Mouse (Mus musculus): ENCODE results near the gene Rps6. TPM values are rescaled to one million over a fixed set of nuclear protein-coding genes. Genes with fewer than 3 reads are reported as not detected.
A peak's percentile ranks its signal among the peaks of the same experiment; 100 is the strongest.

Gene Rps6
- total and polyA plus RNA-seq, 2 experiments: 301 to 380 TPM

DNA sequence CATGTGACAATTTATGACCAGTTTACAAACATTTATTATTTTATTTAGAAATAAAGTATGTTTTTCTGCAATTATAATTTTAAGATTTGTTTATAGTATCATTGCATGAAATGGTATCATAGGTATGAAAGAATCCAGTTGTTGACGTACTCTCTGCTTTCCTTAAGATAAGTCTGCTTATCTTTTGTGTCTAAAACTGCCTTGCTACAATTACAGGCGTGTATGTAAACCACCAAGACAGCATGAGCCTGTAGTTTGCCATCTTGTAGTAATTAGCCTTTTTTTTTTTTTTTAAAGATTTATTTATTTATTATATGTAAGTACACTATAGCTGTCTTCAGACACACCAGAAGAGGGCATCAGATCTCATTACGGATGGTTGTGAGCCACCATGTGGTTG is 42.4 kb downstream of the Rps6 start:
- Histone ChIP-seq H3K27ac (replicated peaks; ENCODE audit: insufficient read depth, low read depth, low read length) (no peak overlapping the region), H3K4me1 (ENCODE audit: control insufficient read depth, insufficient read depth, low read length) (no peaks in the 10 kb centered on the region), H3K36me3 (ENCODE audit: control insufficient read depth, insufficient read depth, low read length) (peaks cover 24% of the 10 kb centered on the region), H3K27me3 (ENCODE audit: control insufficient read depth, insufficient read depth, low read length) (no peaks in the 10 kb centered on the region), H3K79me2 (ENCODE audit: control insufficient read depth, insufficient read depth, low read length) (no peaks in the 10 kb centered on the region), H3K4me3 (ENCODE audit: insufficient read depth, low read depth, low read length) (no peak overlapping the region), H3K9ac (ENCODE audit: low read depth, low read length) (no peak overlapping the region)
- TF ChIP-seq CTCF (IDR thresholded peaks at IDR 0.05; ENCODE audit: low read depth, low read length) (no peak), POLR2A (IDR thresholded peaks at IDR 0.05; ENCODE audit: extremely low read depth, insufficient read depth, low read length) (no peak)
- no peak for DNase-seq (ENCODE audit: extremely low read depth, low read depth, low spot score)
- WGBS: over 99% methylated on average over 3 of the region's 3 CpGs

DNA sequence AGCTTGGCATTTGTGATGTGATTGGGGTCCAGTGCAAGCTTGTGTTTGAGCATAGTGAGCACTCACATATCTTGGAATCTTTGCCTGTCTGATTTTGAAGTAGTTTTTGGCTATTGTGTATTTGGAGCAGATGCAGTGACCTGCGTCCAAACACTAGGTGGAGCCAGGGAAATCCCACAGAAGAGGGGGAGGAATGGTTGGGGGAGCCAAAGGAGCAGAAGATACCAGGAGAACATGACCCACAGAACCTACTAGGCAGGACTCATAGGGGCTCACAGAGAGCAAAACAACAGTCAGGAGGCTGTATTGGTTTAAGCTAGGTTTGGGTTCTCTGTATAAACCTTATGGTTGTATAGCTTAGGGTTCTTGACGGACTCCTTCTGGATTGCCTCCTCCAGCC is 46.6 kb downstream of the Rps6 start:
- no peaks in the 10 kb centered on the region for H3K4me1 ChIP-seq (ENCODE audit: control insufficient read depth, insufficient read depth, low read length)
- 67% methylated on average over 2 of the region's 2 CpGs for WGBS
- H3K27me3 ChIP-seq (ENCODE audit: control insufficient read depth, insufficient read depth, low read length): no peaks in the 10 kb centered on the region
- TF ChIP-seq CTCF (IDR thresholded peaks at IDR 0.05; ENCODE audit: low read depth, low read length) (peak; percentile 48; the same call in 1 of the 2 replicates), POLR2A (IDR thresholded peaks at IDR 0.05; ENCODE audit: extremely low read depth, insufficient read depth, low read length) (no peak)
- no peak for DNase-seq (ENCODE audit: extremely low read depth, low read depth, low spot score)
- no peak overlapping the region for H3K27ac ChIP-seq (replicated peaks; ENCODE audit: insufficient read depth, low read depth, low read length)
- no peaks in the 10 kb centered on the region for H3K79me2 ChIP-seq (ENCODE audit: control insufficient read depth, insufficient read depth, low read length)
- no peak overlapping the region for H3K4me3 ChIP-seq (ENCODE audit: insufficient read depth, low read depth, low read length)
- no peak overlapping the region for H3K9ac ChIP-seq (ENCODE audit: low read depth, low read length)
- peaks cover 34% of the 10 kb centered on the region for H3K36me3 ChIP-seq (ENCODE audit: control insufficient read depth, insufficient read depth, low read length)

Other genes starting within 250 kb of the Rps6 start
- 2.3 and 2.7 TPM in 2 replicates for gene Haus6, start 245.4 kb downstream of the Rps6 start, total RNA-seq (2014; rRNA removed)
- 1.1 and 2.1 TPM in 2 replicates for gene Haus6, start 245.4 kb downstream of the Rps6 start, polyA plus RNA-seq (2012; rRNA removed)
- gene Plin2, start 187.4 kb downstream of the Rps6 start, total RNA-seq (2014; rRNA removed): 294 and 339 TPM in 2 replicates
- gene Plin2, start 187.4 kb downstream of the Rps6 start, polyA plus RNA-seq (2012; rRNA removed): 449 and 502 TPM in 2 replicates
- 18.9 and 19.0 TPM in 2 replicates for gene Dennd4c, start 108.9 kb downstream of the Rps6 start, total RNA-seq (2014; rRNA removed)
- gene Dennd4c, start 108.9 kb downstream of the Rps6 start, polyA plus RNA-seq (2012; rRNA removed): 2.7 and 2.8 TPM in 2 replicates
- gene Acer2, start 17.0 kb upstream of the Rps6 start, total RNA-seq (2014; rRNA removed): 11.5 and 13.2 TPM in 2 replicates
- 5.6 and 6.5 TPM in 2 replicates for gene Acer2, start 17.0 kb upstream of the Rps6 start, polyA plus RNA-seq (2012; rRNA removed)